Mouse (Mus musculus): ENCODE measurements at regions not wholly inside any gene's neighbourhood (a gene's known extent, or its start where the extent isn't known, plus 50 kb on each side); places are given as distances from the start of the nearest gene placed in this dataset.
A peak's percentile ranks its signal among the peaks of the same experiment; 100 is the strongest.

GRCm38 (mm10) chr9:14076728-14077127 lies 198.1 kb upstream of the Sesn3 start:
- no peak for ATAC-seq (ENCODE audit: extremely low read depth, insufficient number of reproducible peaks, low FRiP score, poor library complexity, severe bottlenecking)

GRCm38 (mm10) chr9:14081138-14081537 lies 193.7 kb upstream of the Sesn3 start:
- no peak for ATAC-seq (ENCODE audit: extremely low read depth, insufficient number of reproducible peaks, low FRiP score, poor library complexity, severe bottlenecking)

- no peak for ATAC-seq (ENCODE audit: extremely low read depth, insufficient number of reproducible peaks, low FRiP score, poor library complexity, severe bottlenecking)
Measured at GRCm38 (mm10) chr9:14086201-14086600, 188.7 kb upstream of the Sesn3 start.

GRCm38 (mm10) chr9:14086611-14087010 lies 188.3 kb upstream of the Sesn3 start:
- no peak for ATAC-seq (ENCODE audit: extremely low read depth, insufficient number of reproducible peaks, low FRiP score, poor library complexity, severe bottlenecking)

GRCm38 (mm10) chr9:14087874-14088273 lies 187.0 kb upstream of the Sesn3 start:
- ATAC-seq (ENCODE audit: extremely low read depth, insufficient number of reproducible peaks, low FRiP score, poor library complexity, severe bottlenecking) = peak; percentile 34; the same call in 1 of the 2 replicates

- ATAC-seq (ENCODE audit: extremely low read depth, insufficient number of reproducible peaks, low FRiP score, poor library complexity, severe bottlenecking) = no peak
Measured at GRCm38 (mm10) chr9:14089791-14090256, 185.0 kb upstream of the Sesn3 start.

- no peak for ATAC-seq (ENCODE audit: extremely low read depth, insufficient number of reproducible peaks, low FRiP score, poor library complexity, severe bottlenecking)
Measured at GRCm38 (mm10) chr9:14090454-14090853, 184.4 kb upstream of the Sesn3 start.

GRCm38 (mm10) chr9:14091099-14091930 lies 183.6 kb upstream of the Sesn3 start:
- ATAC-seq (ENCODE audit: extremely low read depth, insufficient number of reproducible peaks, low FRiP score, poor library complexity, severe bottlenecking) = no peak

GRCm38 (mm10) chr9:14092996-14093442 lies 181.8 kb upstream of the Sesn3 start:
- peak; percentile 63 for ATAC-seq (ENCODE audit: extremely low read depth, insufficient number of reproducible peaks, low FRiP score, poor library complexity, severe bottlenecking)

GRCm38 (mm10) chr9:14103538-14103937 lies 171.3 kb upstream of the Sesn3 start:
- ATAC-seq (ENCODE audit: extremely low read depth, insufficient number of reproducible peaks, low FRiP score, poor library complexity, severe bottlenecking) = peak; percentile 48; the same call in 1 of the 2 replicates

- ATAC-seq (ENCODE audit: extremely low read depth, insufficient number of reproducible peaks, low FRiP score, poor library complexity, severe bottlenecking) = no peak
Measured at GRCm38 (mm10) chr9:14104921-14105320, 169.9 kb upstream of the Sesn3 start.

GRCm38 (mm10) chr9:14106371-14106770 lies 168.5 kb upstream of the Sesn3 start:
- no peak for ATAC-seq (ENCODE audit: extremely low read depth, insufficient number of reproducible peaks, low FRiP score, poor library complexity, severe bottlenecking)

- no peak for ATAC-seq (ENCODE audit: extremely low read depth, insufficient number of reproducible peaks, low FRiP score, poor library complexity, severe bottlenecking)
Measured at GRCm38 (mm10) chr9:14108798-14109197, 166.1 kb upstream of the Sesn3 start.

GRCm38 (mm10) chr9:14109492-14109891 lies 165.4 kb upstream of the Sesn3 start:
- ATAC-seq (ENCODE audit: extremely low read depth, insufficient number of reproducible peaks, low FRiP score, poor library complexity, severe bottlenecking) = no peak

- no peak for ATAC-seq (ENCODE audit: extremely low read depth, insufficient number of reproducible peaks, low FRiP score, poor library complexity, severe bottlenecking)
Measured at GRCm38 (mm10) chr9:14111713-14112112, 163.2 kb upstream of the Sesn3 start.

- no peak for ATAC-seq (ENCODE audit: extremely low read depth, insufficient number of reproducible peaks, low FRiP score, poor library complexity, severe bottlenecking)
Measured at GRCm38 (mm10) chr9:14115521-14115920, 159.3 kb upstream of the Sesn3 start.

- no peak for ATAC-seq (ENCODE audit: extremely low read depth, insufficient number of reproducible peaks, low FRiP score, poor library complexity, severe bottlenecking)
Measured at GRCm38 (mm10) chr9:14116097-14116840, 158.6 kb upstream of the Sesn3 start.

GRCm38 (mm10) chr9:14133372-14133771 lies 141.5 kb upstream of the Sesn3 start:
- no peak for ATAC-seq (ENCODE audit: extremely low read depth, insufficient number of reproducible peaks, low FRiP score, poor library complexity, severe bottlenecking)

- ATAC-seq (ENCODE audit: extremely low read depth, insufficient number of reproducible peaks, low FRiP score, poor library complexity, severe bottlenecking) = no peak
Measured at GRCm38 (mm10) chr9:14134894-14135450, 139.9 kb upstream of the Sesn3 start.

GRCm38 (mm10) chr9:14141321-14141720 lies 133.5 kb upstream of the Sesn3 start:
- ATAC-seq (ENCODE audit: extremely low read depth, insufficient number of reproducible peaks, low FRiP score, poor library complexity, severe bottlenecking) = no peak
